Mouse (Mus musculus): ENCODE data around the gene Snu13.

Gene Snu13

DNA sequence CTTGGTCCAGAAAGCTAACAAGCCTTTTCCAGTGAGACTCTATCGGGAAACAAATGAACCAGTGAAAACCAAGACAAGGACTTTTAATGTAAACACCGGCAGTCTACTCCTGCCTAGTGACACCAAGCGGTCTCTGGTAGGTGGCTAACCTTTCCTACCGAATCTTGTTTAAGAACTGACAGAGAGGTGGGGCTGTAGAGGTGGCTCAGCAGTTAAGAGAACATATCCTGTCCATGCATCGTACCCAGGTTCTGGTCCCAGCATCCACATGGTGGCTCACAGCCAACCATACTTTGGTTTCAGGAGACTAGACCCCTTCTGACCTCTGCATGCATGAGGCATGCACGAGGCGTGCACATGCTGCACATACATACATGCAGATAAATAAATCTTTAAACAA is 20.1 kb downstream of the Snu13 start:
- DNase-seq (ENCODE audit: low read depth, low spot score), result no peak

DNA sequence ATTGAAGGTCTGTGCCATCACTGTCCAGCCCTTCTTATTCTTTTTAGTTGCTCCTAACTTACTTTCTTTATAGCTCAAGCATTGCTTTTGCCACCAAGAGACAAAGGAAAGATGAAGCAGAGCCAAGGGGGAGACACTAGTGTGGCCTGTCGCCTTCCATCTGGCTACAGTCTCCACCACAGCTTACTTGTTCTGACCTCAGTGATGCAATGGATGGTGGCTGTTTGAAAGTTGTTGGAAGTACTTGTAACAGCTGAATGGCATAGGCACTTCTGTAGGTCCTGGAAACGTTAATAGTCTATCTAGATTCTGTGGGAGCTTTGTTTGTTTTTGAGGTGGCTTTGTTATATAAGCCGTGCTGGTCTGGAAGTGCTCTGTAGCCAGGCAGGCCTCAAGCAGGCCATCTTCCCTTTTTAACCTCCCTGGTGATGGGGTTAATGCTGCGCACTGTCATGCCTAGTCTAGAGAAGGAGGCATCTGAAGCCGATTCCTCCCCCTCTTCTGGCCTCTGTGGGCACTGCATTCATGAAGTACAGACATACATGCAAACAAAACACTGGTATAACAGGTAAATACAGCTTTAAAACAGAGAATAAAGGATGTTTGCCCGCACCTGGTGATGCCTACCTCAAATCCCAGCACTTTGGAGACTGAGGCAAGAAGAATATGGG is 23.3 kb downstream of the Snu13 start:
- no peak for DNase-seq (ENCODE audit: low read depth, low spot score)

DNA sequence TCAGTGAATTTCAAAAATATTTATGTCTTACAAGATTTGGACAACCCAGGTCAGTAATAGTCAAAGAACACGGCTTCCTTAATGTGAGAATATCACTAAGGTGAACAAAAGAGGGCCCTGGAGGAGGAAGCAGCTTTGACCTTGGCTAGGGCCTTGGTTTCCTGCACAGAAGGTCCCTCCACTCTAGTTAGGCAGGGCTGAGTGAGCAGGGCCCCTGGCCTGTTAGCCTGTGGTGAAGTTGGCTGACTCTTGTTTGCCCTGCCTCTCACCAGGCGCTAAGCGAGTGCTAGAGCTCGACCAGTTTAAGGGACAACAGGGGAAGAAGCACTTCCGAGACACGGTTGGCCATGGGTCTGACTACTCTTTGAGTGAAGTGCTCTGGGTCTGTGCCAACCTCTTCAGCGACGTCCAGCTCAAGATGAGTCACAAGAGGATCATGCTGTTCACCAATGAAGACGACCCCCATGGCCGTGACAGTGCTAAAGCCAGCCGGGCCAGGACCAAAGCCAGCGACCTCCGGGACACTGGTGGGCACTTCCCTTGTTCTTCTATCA is 24.8 kb downstream of the Snu13 start:
- DNase-seq (ENCODE audit: low read depth, low spot score), result no peak

DNA sequence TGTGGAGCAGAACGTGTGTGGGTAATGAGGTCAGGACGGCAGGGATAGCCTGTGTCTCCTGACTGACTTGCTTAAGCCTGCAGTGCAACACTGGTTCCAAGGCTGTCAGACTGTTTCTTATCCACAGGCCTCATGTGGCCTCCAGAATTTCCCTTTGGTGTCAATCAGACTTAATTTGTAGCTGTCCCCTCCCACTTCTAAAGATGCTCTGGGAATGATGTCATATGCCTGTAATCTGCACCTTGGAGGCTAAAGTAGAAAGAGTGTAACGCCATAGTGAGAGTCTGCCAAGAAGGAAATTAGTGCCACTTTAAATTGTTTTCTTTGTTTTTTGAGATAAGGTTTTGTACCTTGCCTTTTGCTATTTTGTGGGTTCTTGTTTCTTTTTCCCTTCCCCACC is 28.1 kb downstream of the Snu13 start:
- DNase-seq (ENCODE audit: low read depth, low spot score), result no peak

DNA sequence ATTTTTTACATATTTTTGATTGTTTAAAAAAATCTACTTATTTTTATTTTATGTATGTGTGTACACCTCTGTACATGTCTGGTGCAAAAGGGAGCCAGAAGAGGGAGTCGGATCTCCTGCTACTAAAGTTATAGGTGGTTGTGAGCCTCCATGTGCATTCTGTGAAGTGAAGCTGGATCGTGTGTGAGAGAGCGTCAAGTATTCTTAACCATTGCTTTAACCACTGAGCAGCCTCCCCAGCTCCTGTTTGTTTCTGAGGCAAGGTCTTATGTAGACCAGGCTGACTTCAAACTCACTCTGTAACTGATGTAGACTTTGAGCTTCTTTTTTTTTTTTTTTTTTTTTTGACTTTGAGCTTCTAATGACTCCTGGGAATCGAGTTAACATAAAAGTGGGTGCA is 29.9 kb downstream of the Snu13 start:
- no peak for DNase-seq (ENCODE audit: low read depth, low spot score)

DNA sequence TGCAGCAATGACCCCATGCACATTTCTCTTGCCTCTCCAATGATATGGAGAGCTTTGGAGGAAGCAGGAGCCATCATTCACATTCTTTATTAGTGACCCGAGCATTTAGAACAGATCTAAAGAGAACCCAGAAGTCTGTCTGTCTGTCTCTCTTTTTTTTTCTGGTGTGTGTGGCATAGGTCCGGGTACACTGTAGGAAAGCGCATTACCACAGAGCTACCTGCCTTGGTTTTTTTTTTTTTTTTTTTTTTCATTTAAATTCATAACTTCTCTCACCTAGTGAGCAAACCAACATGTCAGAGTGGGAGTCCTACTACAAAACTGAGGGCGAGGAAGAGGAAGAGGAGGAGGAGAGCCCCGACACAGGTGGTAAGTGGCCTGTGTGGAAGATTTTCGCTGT is 30.6 kb downstream of the Snu13 start:
- no peak for DNase-seq (ENCODE audit: low read depth, low spot score)

DNA sequence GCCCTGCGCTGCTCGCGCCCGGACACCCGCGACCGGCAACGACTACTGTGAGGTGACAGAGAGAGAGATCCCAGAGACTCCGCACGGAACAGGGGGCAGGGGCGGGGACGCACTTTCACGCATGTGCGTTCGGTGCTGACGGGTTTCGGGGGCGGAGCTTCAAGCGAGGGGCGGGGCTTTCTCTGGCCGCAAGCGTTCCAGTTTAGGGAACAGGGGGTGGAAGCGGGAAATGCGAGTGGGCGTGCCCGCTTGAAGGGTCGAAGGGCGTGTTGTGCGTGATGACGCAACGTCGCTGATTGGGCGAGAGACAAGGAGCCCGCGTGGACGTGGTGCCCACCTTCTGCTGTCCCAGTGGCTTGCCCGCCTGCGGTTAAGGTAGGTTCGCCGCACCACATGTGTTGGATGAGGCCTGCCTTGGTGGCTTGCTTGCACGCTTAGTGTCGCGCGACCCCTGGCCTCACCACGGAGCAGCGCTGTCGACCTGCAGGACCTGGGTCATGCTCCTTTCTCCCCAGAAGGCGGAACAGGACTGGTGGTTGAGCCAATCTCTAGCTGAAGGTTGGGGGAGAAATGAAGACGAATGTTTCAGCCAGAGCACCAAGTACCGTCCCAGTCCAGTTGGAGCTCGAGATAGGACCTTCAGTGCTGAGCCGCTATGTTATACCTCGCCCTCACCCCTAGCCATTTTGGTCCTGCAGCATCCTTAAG is 31.1 kb downstream of the Snu13 start:
- peak; percentile 97 for DNase-seq (ENCODE audit: low read depth, low spot score)

DNA sequence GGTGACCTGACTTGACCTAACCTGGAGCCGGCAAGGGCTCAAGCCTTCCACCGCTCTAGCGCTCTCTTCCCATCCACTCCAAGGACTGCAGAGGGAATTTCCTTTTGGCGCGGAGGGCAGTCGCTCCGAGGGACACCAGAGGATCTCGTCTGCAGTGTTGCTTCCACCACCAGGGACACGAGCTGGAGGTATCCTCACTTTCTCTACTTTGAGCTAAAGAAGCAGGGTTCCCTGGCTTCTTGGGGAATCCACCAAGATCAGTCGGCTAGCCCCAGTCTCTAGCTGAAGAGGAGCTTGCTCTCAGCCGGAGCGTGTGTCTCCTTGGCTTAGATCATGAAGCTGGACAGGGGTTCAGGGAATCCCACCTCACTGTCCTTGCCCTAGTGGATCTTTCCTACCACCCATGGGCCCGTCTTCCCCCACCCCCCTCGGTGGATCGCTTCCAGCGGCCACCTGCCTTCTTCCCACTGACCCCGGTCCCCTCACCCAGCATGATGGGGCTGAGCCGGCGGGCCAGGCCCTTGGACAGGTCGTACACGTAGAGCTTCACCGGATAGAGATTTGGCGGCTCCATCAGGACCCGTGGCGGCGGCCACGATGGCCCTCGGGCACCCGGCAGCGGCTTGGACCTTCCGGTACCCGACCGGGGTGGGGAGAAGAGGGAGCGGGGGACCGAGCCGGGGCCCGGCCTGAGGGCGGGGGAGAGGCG is 31.9 kb downstream of the Snu13 start:
- no peak for DNase-seq (ENCODE audit: low read depth, low spot score)

DNA sequence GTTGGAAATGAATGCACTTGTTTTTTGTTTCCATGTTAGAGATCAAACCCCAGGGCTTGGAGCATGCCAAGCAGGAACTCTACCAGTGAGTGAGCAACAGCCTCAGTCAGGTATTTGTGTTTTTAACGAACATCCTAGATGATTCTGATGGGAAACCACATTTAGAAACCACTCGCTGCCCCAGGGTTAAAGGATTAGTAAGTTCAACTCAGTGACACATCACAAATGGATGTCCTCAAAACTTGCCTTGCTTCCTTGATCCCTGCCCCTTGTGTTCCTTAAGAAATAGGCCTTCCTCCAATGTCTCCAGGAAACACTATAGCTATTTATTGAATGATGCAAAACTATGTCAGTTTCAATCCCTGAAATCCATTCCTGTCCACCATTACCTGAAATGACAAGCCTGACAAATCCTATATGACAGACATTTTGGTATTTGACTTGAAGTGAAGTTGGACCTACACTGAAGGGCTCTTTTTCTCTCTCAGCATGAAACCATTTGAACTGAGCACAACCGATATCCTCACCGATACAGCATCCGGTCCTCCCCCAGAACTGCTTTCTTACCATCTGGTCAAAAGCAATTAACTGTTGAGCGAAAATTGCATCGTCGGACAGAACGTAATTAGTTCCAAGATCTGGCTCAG is 32.5 kb downstream of the Snu13 start:
- DNase-seq (ENCODE audit: low read depth, low spot score), result no peak

DNA sequence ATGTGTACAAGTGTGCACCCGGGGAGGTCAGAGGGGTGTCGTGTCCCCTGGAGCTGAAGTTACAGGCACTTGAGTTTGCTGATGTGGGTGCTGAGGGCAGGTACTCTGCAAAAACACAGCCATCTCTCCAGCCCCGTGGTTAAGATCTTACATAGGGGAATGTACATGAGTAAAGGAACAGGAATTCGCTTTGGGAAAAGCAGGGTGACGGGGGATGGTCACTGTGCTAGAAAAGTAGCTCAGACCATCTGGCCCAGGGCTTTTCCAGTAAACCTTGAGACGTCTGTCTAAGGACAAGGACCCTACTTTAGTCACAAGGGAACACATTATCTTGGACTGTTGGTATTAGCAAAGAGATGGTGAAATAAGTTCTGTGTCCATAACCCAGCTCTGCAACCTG is 35.5 kb downstream of the Snu13 start:
- DNase-seq (ENCODE audit: low read depth, low spot score), result no peak

DNA sequence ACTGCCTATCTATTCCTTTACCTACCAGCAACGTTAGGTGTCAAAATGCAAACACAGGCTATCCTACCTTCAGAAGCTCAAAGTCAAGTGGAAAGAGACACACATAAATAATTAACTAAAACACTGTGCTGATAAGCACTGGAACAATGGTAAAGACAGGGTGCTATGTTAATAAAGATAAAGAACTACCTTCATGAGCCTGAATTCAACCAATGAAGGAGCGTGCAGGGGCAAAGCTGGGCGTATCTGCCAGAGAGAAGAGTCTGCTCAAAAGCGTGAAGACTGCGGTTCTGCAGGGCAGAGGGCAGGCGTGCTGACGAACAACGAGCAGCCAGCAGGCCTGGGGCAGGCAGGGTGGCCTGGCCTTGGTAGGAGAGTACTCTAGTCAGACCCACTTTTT is 43.1 kb downstream of the Snu13 start:
- no peak for DNase-seq (ENCODE audit: low read depth, low spot score)

DNA sequence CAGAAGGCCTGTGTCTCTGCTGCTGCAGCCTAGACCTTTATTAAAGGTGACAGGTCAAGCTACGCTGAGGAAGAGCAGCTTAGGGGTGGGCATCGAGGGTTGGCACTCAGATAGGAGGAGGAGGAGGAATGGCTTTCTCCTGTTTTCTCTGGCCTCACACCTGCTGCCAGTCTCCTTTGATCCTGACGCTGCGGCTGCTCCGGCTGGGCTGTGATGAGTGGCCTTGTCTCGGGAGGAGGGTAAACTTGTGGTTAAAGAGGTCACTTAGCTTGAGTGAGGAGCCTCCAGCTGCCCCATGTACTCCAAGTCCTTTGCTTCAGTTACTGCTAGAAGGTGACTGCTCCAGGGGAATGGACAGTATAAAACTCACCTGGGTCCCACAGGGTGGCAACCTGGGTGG is 53.4 kb downstream of the Snu13 start:
- no peak for DNase-seq (ENCODE audit: low read depth, low spot score)

DNA sequence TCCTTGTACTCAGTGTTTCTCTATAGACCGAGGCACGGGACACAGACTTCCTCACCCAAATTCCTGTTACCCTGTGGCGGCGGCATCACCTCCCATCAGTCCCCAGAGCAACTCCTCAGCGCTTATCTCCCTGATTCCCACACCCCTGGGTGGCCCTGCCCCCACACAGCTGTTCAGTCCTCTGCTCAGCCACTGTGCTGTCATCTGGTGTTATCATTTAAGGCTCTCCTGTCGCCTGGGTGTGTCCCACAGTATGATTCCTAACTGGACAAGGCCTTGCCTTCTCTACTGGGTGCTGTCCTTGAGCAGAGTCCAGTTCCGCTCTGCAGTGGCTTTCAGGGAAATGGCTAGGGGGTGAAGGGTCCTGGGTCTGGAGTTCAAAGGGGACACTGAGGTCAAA is 56.8 kb downstream of the Snu13 start:
- DNase-seq (ENCODE audit: low read depth, low spot score), result no peak

Data from skeletal muscle tissue, adult 2 months (tissue).